Comparison of ENCODE assay signal across 8 mouse cellular contexts in genomic region chr2:93046509-93046835, GRCm38 (mm10). TPM values are rescaled to one million over a fixed set of nuclear protein-coding genes. Genes with fewer than 3 reads are reported as not detected.
DNase-seq lines count a peak whose midpoint lies in the region; ATAC-seq lines count a peak whose summit lies in the region.

No protein-coding gene starts in this region.

- no peaks in the 10 kb centered on the region for H3K36me3 ChIP-seq in heart, embryonic 10.5 days
- H3K36me3 ChIP-seq in forebrain, embryonic 11.5 days (ENCODE audit: control insufficient read depth, insufficient read depth, low read length), result no peaks in the 10 kb centered on the region
- no peaks in the 10 kb centered on the region for H3K36me3 ChIP-seq in liver, embryonic 12.5 days

- H3K27me3 ChIP-seq in heart, embryonic 10.5 days (ENCODE audit: insufficient read depth, poor library complexity, severe bottlenecking), result no peaks in the 10 kb centered on the region
- no peaks in the 10 kb centered on the region for H3K27me3 ChIP-seq in forebrain, embryonic 11.5 days (ENCODE audit: control insufficient read depth, insufficient read depth, low read length)
- H3K27me3 ChIP-seq in liver, embryonic 12.5 days (replicated peaks), result peaks cover 20% of the 10 kb centered on the region

- WGBS in heart, embryonic 10.5 days, result 29% methylated on average over 5 of the region's 5 CpGs
- 22% methylated on average over 5 of the region's 5 CpGs for WGBS in forebrain, embryonic 11.5 days
- WGBS in liver, embryonic 12.5 days (ENCODE audit: insufficient replicate concordance), result 27% methylated on average over 5 of the region's 5 CpGs

- DNase-seq in heart, embryonic 10.5 days (ENCODE audit: low spot score), result no peak
- no peak for DNase-seq in heart, postnatal 4 days
- DNase-seq in 3T3-L1 (ENCODE audit: low read depth, low spot score), result peak; percentile 21
- DNase-seq in forebrain, embryonic 11.5 days (ENCODE audit: low spot score), result no peak
- DNase-seq in urinary bladder, postnatal 10 days (ENCODE audit: low spot score), result no peak
- no peak for DNase-seq in urinary bladder, postnatal 25 days (ENCODE audit: low spot score)
- DNase-seq in cerebellum, adult 8-10 months, result no peak

- peak overlapping the region; percentile 98 for H3K9ac ChIP-seq in forebrain, embryonic 11.5 days (ENCODE audit: low read length)
- H3K9ac ChIP-seq in liver, embryonic 12.5 days, result peak overlapping the region; percentile 85

- peak overlapping the region; percentile 100 for H3K27ac ChIP-seq in heart, embryonic 10.5 days
- no peak overlapping the region for H3K27ac ChIP-seq in forebrain, embryonic 11.5 days (ENCODE audit: low read depth, low read length)
- H3K27ac ChIP-seq in liver, embryonic 12.5 days, result no peak overlapping the region

- H3K9me3 ChIP-seq in heart, embryonic 10.5 days, result no peaks in the 10 kb centered on the region
- H3K9me3 ChIP-seq in forebrain, embryonic 11.5 days (ENCODE audit: control insufficient read depth, low read length), result no peaks in the 10 kb centered on the region
- H3K9me3 ChIP-seq in liver, embryonic 12.5 days (replicated peaks), result no peaks in the 10 kb centered on the region

- peaks cover 53% of the 10 kb centered on the region for H3K4me1 ChIP-seq in heart, embryonic 10.5 days
- H3K4me1 ChIP-seq in forebrain, embryonic 11.5 days (replicated peaks; ENCODE audit: control insufficient read depth, insufficient read depth, low read length), result peaks cover 16% of the 10 kb centered on the region
- peaks cover 48% of the 10 kb centered on the region for H3K4me1 ChIP-seq in liver, embryonic 12.5 days

- ATAC-seq in forebrain, embryonic 11.5 days (replicated peaks; ENCODE audit: low FRiP score), result no peak
- no peak for ATAC-seq in liver, embryonic 12.5 days

- peak overlapping the region; percentile 56 for H3K4me2 ChIP-seq in forebrain, embryonic 11.5 days (ENCODE audit: low read depth, low read length, severe bottlenecking)
- peak overlapping the region; percentile 93 for H3K4me2 ChIP-seq in liver, embryonic 12.5 days

- H3K4me3 ChIP-seq in heart, embryonic 10.5 days, result peak overlapping the region; percentile 88
- H3K4me3 ChIP-seq in forebrain, embryonic 11.5 days (ENCODE audit: low read depth, low read length), result peak overlapping the region; percentile 93
- H3K4me3 ChIP-seq in liver, embryonic 12.5 days, result peak overlapping the region; percentile 73

RNA-seq across cellular contexts. Expression of gene Prdm11, which starts 0.5 kb away (rescaled TPM):
- 4.5 and 4.6 TPM in 2 replicates for polyA plus RNA-seq in heart, embryonic 10.5 days (2016; fragmentation: Nextera tagmentation; extraction: Ambion mirVana)
- 10 to 100 TPM; 24.7 to 25.5 TPM for total RNA-seq in heart, postnatal 4 days (2021)
- 1.8 and 1.9 TPM in 2 replicates for polyA plus RNA-seq in forebrain, embryonic 11.5 days (2014; fragmentation: Nextera tagmentation; extraction: Ambion mirVana)
- 8.0 and 9.2 TPM in 2 replicates for polyA plus RNA-seq in liver, embryonic 12.5 days (2016; fragmentation: Nextera tagmentation; extraction: Ambion mirVana)
